Mouse (Mus musculus): ENCODE measurements around the gene Exoc3l. TPM values are rescaled to one million over a fixed set of nuclear protein-coding genes. Genes with fewer than 3 reads are reported as not detected.

The Exoc3l gene
- polyA plus RNA-seq, 1 experiment from 2014 or later = 12.3 TPM

DNA sequence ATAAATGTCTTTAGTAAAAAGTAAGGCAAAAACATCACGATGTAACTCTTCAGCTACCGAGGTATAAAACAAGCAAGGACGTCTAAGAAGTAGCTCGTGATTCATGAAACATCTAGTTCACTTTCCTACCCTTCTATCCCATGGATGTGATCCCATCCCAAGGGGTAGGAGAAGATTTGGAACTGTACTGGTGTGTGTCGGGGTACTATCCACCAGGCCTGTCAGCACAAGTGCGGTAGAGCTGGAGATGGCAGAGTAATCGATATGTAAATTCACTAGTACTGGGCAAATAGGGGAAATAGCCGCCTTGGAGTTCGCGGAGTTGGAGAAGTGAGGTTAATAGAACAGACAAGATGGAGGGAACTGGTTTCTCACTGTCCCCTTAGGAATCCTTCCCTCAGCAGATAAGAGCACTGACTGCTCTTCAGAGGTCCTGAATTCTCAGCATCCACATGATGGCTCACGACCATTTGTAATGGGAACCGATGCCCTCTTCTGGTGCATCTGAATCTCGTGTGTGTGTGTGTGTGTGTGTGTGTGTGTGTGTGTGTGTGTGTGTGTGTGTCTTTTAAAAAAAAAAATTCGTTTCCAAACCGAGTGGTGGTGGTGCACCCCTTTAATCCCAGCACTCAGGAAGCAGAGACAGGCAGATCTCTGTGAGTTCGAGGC, 32.5 kb downstream of the Exoc3l start:
- H3K4me3 ChIP-seq = peak overlapping the region; percentile 79
- peaks cover 52% of the 10 kb centered on the region for H3K27me3 ChIP-seq
- H3K36me3 ChIP-seq = 0 out of 2 replicates have a peak, but pooled peaks cover 3% of the 10 kb centered on the region
- H3K9ac ChIP-seq = no peak overlapping the region
- H3K27ac ChIP-seq = no peak overlapping the region
- H3K9me3 ChIP-seq (replicated peaks) = no peaks in the 10 kb centered on the region
- peaks cover 35% of the 10 kb centered on the region for H3K4me1 ChIP-seq (replicated peaks)
- ATAC-seq (replicated peaks; ENCODE audit: insufficient number of reproducible peaks, insufficient read depth, low FRiP score, low read depth) = no peak
- peak overlapping the region; percentile 80 for H3K4me2 ChIP-seq
- WGBS = 40% methylated on average over 16 of the region's 16 CpGs

DNA sequence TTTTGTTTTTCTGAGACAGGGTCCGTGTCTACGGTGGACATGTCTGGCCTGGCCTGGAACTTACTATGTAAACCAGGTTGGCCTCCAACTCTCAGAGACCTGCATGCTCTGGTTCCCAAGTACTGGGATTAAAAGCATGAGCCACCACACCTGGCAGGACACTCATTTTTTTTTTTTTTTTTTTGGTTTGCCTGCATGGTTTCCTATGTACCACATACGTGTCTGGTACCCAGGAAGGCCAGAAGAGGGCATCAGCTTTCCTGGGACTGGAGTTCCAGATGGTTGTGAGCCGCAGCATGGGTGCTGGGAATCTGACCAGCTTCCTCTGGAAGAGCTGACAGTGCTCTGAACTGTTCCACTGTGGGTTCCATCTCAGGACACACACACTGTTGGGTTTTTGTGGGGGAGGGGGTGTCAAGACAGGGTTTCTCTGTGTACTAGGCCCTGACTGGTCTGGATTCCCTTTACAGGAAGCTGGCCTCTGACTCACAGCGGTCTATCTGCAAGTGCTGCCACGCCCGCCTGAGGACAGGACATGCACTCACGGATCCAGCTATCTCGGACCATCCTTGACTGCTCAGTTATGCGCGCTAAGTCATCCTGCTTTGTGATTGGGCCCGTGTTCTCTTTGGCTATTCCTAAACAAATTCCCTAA, 34.4 kb downstream of the Exoc3l start:
- Histone ChIP-seq H3K9ac (no peak overlapping the region), H3K4me3 (no peak overlapping the region), H3K27me3 (peaks cover 39% of the 10 kb centered on the region), H3K9me3 (replicated peaks) (no peaks in the 10 kb centered on the region), H3K27ac (no peak overlapping the region), H3K36me3 (no peaks in the 10 kb centered on the region), H3K4me2 (no peak overlapping the region), H3K4me1 (replicated peaks) (peaks cover 30% of the 10 kb centered on the region)
- WGBS = 86% methylated on average over 12 of the region's 12 CpGs
- no peak for ATAC-seq (replicated peaks; ENCODE audit: insufficient number of reproducible peaks, insufficient read depth, low FRiP score, low read depth)

DNA sequence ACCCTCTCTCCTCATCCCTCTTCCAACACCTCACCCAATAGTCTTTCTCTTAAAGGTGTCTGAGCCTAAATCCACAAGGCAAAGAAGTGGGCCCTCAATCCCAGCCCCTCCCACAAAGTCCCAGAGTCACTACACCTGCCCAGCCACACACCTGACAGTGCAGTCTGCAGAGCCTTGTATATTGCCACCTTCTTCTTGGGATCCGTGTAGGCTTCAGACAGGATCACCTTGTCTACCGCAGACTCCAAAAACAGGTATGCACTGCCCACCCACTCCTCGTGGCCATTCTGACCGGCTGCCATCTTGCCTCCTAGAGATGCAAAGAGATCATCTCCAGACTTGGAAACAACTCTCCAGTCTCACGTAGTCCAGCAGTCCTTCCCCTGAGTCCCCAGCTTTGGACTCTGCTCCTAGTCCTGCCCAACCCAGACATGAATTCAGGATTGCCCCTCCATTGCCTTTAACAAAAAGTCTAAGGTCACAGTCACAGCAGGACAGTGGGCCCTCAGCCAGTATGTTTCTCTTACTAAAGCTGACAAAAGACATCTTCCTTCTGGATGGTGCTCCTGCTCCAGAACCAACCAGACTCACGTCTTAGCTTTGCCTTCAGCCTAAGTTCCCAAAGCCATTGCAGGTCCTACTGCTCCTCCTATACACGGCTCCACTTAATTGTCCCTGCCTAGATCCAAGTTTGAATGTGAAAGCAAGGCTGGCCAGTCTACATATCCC, 35.4 kb downstream of the Exoc3l start:
- Histone ChIP-seq H3K27ac (no peak overlapping the region), H3K4me2 (no peak overlapping the region), H3K36me3 (no peaks in the 10 kb centered on the region), H3K4me3 (no peak overlapping the region), H3K9ac (no peak overlapping the region), H3K27me3 (peaks cover 44% of the 10 kb centered on the region), H3K4me1 (replicated peaks) (peaks cover 30% of the 10 kb centered on the region), H3K9me3 (replicated peaks) (no peaks in the 10 kb centered on the region)
- WGBS = 71% methylated on average over 7 of the region's 7 CpGs
- no peak for ATAC-seq (replicated peaks; ENCODE audit: insufficient number of reproducible peaks, insufficient read depth, low FRiP score, low read depth)

- peak overlapping the region; percentile 89 for H3K4me2 ChIP-seq
- H3K27ac ChIP-seq = no peak overlapping the region
- peak overlapping the region; percentile 48 for H3K9ac ChIP-seq
- WGBS = 5% methylated on average over 30 of the region's 30 CpGs
- peaks cover 47% of the 10 kb centered on the region for H3K27me3 ChIP-seq
- H3K9me3 ChIP-seq (replicated peaks) = no peaks in the 10 kb centered on the region
- peaks cover 33% of the 10 kb centered on the region for H3K4me1 ChIP-seq (replicated peaks)
- ATAC-seq (replicated peaks; ENCODE audit: insufficient number of reproducible peaks, insufficient read depth, low FRiP score, low read depth) = no peak
- H3K36me3 ChIP-seq = no peaks in the 10 kb centered on the region
- H3K4me3 ChIP-seq = peak overlapping the region; percentile 51
Measured at GRCm38 (mm10) chr8:105259721-105260320, 36.1 kb downstream of the Exoc3l start.

DNA sequence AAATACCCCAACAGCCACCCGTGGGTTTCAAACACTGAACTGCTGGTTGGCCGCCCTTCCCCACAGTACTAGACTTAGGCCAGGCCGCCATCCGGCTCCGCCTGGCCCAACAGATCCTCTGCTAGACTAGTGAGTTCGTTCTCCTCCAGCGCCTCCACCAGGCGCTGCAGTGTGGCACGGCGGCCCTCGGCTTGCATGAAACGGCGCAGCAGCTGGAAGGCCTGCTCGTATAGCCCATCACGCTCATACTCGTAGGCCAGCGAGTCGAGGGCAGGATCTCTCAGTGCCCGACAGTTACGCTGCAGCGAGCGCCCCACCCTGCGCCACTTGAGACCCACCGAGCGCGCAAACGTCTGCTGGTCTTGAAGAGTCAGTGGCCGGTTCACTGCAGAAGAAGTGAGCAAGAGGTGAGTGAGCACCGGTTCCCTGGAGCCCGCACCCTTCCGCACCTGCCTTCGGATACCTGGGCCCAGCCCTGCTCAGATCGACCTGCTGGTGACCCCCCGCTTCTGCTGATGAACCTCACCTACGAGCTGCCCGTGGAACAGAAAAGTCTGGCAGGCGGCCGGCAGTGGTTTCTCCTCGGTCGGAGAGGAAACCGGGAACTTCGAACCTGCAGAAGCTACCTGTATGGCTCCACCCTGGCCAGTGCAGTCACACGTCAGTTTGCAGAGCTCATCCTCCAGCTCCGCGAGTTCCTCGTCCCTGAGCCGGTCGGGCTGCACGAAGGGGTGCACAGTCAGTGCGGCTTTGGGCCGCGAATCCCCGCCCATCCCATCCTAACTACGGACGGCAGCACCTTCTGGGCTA, 36.8 kb downstream of the Exoc3l start:
- H3K27me3 ChIP-seq = peaks cover 47% of the 10 kb centered on the region
- peak overlapping the region; percentile 48 for H3K9ac ChIP-seq
- H3K36me3 ChIP-seq = no peaks in the 10 kb centered on the region
- WGBS = 7% methylated on average over 55 of the region's 55 CpGs
- peaks cover 34% of the 10 kb centered on the region for H3K4me1 ChIP-seq (replicated peaks)
- H3K4me2 ChIP-seq = peak overlapping the region; percentile 89
- no peak for ATAC-seq (replicated peaks; ENCODE audit: insufficient number of reproducible peaks, insufficient read depth, low FRiP score, low read depth)
- H3K4me3 ChIP-seq = peak overlapping the region; percentile 51
- no peak overlapping the region for H3K27ac ChIP-seq
- H3K9me3 ChIP-seq (replicated peaks) = no peaks in the 10 kb centered on the region

GRCm38 (mm10) chr8:105257318-105258114, 38.4 kb downstream of the Exoc3l start:
- Histone ChIP-seq H3K4me3 (no peak overlapping the region), H3K27me3 (peaks cover 43% of the 10 kb centered on the region), H3K4me1 (replicated peaks) (peaks cover 42% of the 10 kb centered on the region), H3K9me3 (replicated peaks) (no peaks in the 10 kb centered on the region), H3K36me3 (peaks cover 4% of the 10 kb centered on the region; the same call in 1 of the 2 replicates), H3K27ac (no peak overlapping the region), H3K9ac (no peak overlapping the region), H3K4me2 (no peak overlapping the region)
- ATAC-seq (replicated peaks; ENCODE audit: insufficient number of reproducible peaks, insufficient read depth, low FRiP score, low read depth) = no peak
- WGBS = 64% methylated on average over 7 of the region's 7 CpGs

DNA sequence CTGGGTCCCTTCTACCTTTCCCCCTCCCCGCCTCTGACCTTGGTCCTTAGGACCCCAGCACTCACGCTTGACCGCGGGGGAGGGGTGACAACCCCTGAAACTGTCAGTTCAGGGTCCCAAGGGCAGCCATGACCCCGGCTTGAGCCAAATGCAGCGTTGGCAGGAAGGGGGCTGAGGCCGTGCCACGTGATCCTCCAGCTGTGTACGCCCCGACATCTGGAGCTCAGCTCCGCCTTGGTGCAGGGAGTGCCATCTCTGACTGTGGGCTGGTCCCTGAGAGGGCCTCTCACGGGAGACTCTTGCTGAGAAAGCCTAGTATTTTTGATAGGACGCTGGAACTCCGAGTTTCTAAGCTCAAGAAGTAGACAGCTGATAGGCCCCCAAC, 40.9 kb downstream of the Exoc3l start, which contains the start of gene B3gnt9:
B3gnt9 (minus strand) TSS at position 188 of the 385 bp plus-strand sequence.
- Histone ChIP-seq H3K27me3 (peaks cover 32% of the 10 kb centered on the region), H3K27ac (peak within 1 kb of the TSS; percentile 74), H3K9ac (peak within 1 kb of the TSS; percentile 65), H3K4me1 (replicated peaks) (peaks cover 39% of the 10 kb centered on the region), H3K9me3 (replicated peaks) (no peaks in the 10 kb centered on the region), H3K36me3 (peaks cover 20% of the 10 kb centered on the region), H3K4me3 (peak within 1 kb of the TSS; percentile 60), H3K4me2 (peak within 1 kb of the TSS; percentile 93)
- 2% methylated on average over 14 of the region's 14 CpGs for WGBS
- peak; percentile 54 for ATAC-seq (replicated peaks; ENCODE audit: insufficient number of reproducible peaks, insufficient read depth, low FRiP score, low read depth)

- Histone ChIP-seq H3K27ac (peak overlapping the region; percentile 74), H3K36me3 (peaks cover 26% of the 10 kb centered on the region), H3K9ac (peak overlapping the region; percentile 65), H3K9me3 (replicated peaks) (no peaks in the 10 kb centered on the region), H3K4me3 (peak overlapping the region; percentile 60), H3K4me1 (replicated peaks) (peaks cover 33% of the 10 kb centered on the region), H3K27me3 (peaks cover 30% of the 10 kb centered on the region), H3K4me2 (peak overlapping the region; percentile 93)
- under 1% methylated on average over 74 of the region's 74 CpGs for WGBS
- ATAC-seq (replicated peaks; ENCODE audit: insufficient number of reproducible peaks, insufficient read depth, low FRiP score, low read depth) = peak; percentile 79
Measured at GRCm38 (mm10) chr8:105254152-105254965, 41.5 kb downstream of the Exoc3l start.

DNA sequence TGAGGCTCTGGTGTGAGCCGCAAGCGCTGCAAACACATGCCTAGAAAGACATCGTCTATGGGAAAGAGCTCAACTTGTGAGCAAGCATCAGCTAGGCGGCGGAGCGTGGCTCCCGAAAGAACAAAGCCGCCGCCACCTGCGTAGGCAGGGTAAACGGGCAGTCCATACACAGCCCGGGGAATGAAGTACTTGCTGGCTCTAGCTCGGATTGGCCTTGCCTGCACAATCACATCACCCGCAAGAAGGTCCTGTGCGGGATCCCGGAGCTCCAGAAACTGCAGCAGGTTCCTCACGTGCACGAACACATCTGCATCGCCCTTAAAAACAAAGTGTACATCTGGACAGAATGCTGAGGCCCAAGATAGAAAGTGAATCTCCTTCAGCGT, 42.1 kb downstream of the Exoc3l start:
- H3K27ac ChIP-seq = no peak overlapping the region
- 48% methylated on average over 20 of the region's 20 CpGs for WGBS

More for the DNA sequence above, 42.1 kb downstream of the Exoc3l start:
- ATAC-seq (replicated peaks; ENCODE audit: insufficient number of reproducible peaks, insufficient read depth, low FRiP score, low read depth) = no peak
- peak overlapping the region; percentile 93 for H3K4me2 ChIP-seq
- peak overlapping the region; percentile 44 for H3K9ac ChIP-seq
- H3K36me3 ChIP-seq = peaks cover 32% of the 10 kb centered on the region
- H3K4me1 ChIP-seq (replicated peaks) = peaks cover 27% of the 10 kb centered on the region
- H3K4me3 ChIP-seq = peak overlapping the region; percentile 60
- H3K9me3 ChIP-seq (replicated peaks) = no peaks in the 10 kb centered on the region
- H3K27me3 ChIP-seq = peaks cover 25% of the 10 kb centered on the region
